Mouse (Mus musculus): Measurements from ENCODE around the gene Plcl2. TPM values are rescaled to one million over a fixed set of nuclear protein-coding genes. Genes with fewer than 3 reads are reported as not detected.

Gene Plcl2
- polyA plus RNA-seq, 1 experiment from 2014 or later: 6.7 TPM

GRCm38 (mm10) chr17:50536409-50537194 lies 27.4 kb downstream of the Plcl2 start:
- Histone ChIP-seq H3K9me3 (ENCODE audit: control insufficient read depth, low read length) (no peaks in the 10 kb centered on the region), H3K4me2 (ENCODE audit: low read length) (no peak overlapping the region), H3K27me3 (replicated peaks; ENCODE audit: control insufficient read depth, insufficient read depth, low read length) (no peaks in the 10 kb centered on the region), H3K4me1 (replicated peaks; ENCODE audit: control insufficient read depth, insufficient read depth, low read length) (no peaks in the 10 kb centered on the region), H3K27ac (ENCODE audit: low read depth) (no peak overlapping the region), H3K9ac (ENCODE audit: low read length) (no peak overlapping the region), H3K4me3 (ENCODE audit: low read depth, low read length) (no peak overlapping the region), H3K36me3 (ENCODE audit: control insufficient read depth, insufficient read depth, low read length) (no peaks in the 10 kb centered on the region)
- DNase-seq (ENCODE audit: low spot score): no peak
- 93% methylated on average over 4 of the region's 4 CpGs for WGBS
- no peak for ATAC-seq (replicated peaks; ENCODE audit: low FRiP score, low TSS enrichment, low read depth)

- Histone ChIP-seq H3K4me3 (ENCODE audit: low read depth, low read length) (no peak overlapping the region), H3K27me3 (replicated peaks; ENCODE audit: control insufficient read depth, insufficient read depth, low read length) (no peaks in the 10 kb centered on the region), H3K36me3 (ENCODE audit: control insufficient read depth, insufficient read depth, low read length) (no peaks in the 10 kb centered on the region), H3K4me2 (ENCODE audit: low read length) (no peak overlapping the region), H3K9me3 (ENCODE audit: control insufficient read depth, low read length) (no peaks in the 10 kb centered on the region; the same call in 1 of the 2 replicates), H3K4me1 (replicated peaks; ENCODE audit: control insufficient read depth, insufficient read depth, low read length) (no peaks in the 10 kb centered on the region), H3K9ac (ENCODE audit: low read length) (no peak overlapping the region), H3K27ac (ENCODE audit: low read depth) (no peak overlapping the region)
- WGBS: 85% methylated on average over 2 of the region's 2 CpGs
- ATAC-seq (replicated peaks; ENCODE audit: low FRiP score, low TSS enrichment, low read depth): no peak
- DNase-seq (ENCODE audit: low spot score): no peak
Observed at GRCm38 (mm10) chr17:50537786-50538185, 28.6 kb downstream of the Plcl2 start.

DNA sequence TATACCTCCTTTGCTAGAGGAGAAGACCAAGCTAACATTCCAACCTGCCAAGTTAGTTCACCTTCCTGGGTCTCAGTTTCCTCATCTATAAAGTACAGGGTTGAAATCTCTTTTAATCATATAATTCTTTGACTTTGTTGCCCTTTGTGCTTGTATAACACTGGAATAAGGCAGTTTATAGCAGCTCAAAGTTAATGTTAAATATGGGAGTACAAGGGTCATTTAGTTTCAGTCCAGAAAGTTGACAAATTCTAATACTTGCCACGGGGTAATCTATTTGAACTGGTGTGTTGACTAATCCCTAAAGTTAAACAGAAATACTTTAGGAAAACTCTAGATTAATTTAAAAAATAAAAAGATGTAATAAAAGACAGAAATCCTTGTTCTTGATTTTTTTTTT lies 35.7 kb downstream of the Plcl2 start:
- H3K4me2 ChIP-seq (ENCODE audit: low read length): no peak overlapping the region
- no peak overlapping the region for H3K4me3 ChIP-seq (ENCODE audit: low read depth, low read length)
- DNase-seq (ENCODE audit: low spot score) (no peak), ATAC-seq (replicated peaks; ENCODE audit: low FRiP score, low TSS enrichment, low read depth) (peak; percentile 57)
- peak overlapping the region; percentile 64; the same call in 1 of the 2 replicates for H3K27ac ChIP-seq (ENCODE audit: low read depth)
- no peaks in the 10 kb centered on the region for H3K27me3 ChIP-seq (replicated peaks; ENCODE audit: control insufficient read depth, insufficient read depth, low read length)
- H3K4me1 ChIP-seq (replicated peaks; ENCODE audit: control insufficient read depth, insufficient read depth, low read length): no peaks in the 10 kb centered on the region
- H3K9me3 ChIP-seq (ENCODE audit: control insufficient read depth, low read length): no peaks in the 10 kb centered on the region; the same call in 1 of the 2 replicates
- no peaks in the 10 kb centered on the region for H3K36me3 ChIP-seq (ENCODE audit: control insufficient read depth, insufficient read depth, low read length)
- 76% methylated on average over 1 of the region's 1 CpGs for WGBS
- no peak overlapping the region for H3K9ac ChIP-seq (ENCODE audit: low read length)

- Histone ChIP-seq H3K9ac (ENCODE audit: low read length) (no peak overlapping the region), H3K4me1 (replicated peaks; ENCODE audit: control insufficient read depth, insufficient read depth, low read length) (no peaks in the 10 kb centered on the region), H3K9me3 (ENCODE audit: control insufficient read depth, low read length) (no peaks in the 10 kb centered on the region; the same call in 1 of the 2 replicates), H3K36me3 (ENCODE audit: control insufficient read depth, insufficient read depth, low read length) (no peaks in the 10 kb centered on the region), H3K4me2 (ENCODE audit: low read length) (no peak overlapping the region), H3K27ac (ENCODE audit: low read depth) (peak overlapping the region; percentile 64; the same call in 1 of the 2 replicates), H3K27me3 (replicated peaks; ENCODE audit: control insufficient read depth, insufficient read depth, low read length) (no peaks in the 10 kb centered on the region), H3K4me3 (ENCODE audit: low read depth, low read length) (no peak overlapping the region)
- ATAC-seq (replicated peaks; ENCODE audit: low FRiP score, low TSS enrichment, low read depth) (peak; percentile 93), DNase-seq (ENCODE audit: low spot score) (peak; percentile 60)
- 59% methylated on average over 6 of the region's 6 CpGs for WGBS
Observed at GRCm38 (mm10) chr17:50545274-50545673, 36.1 kb downstream of the Plcl2 start.

- H3K4me1 ChIP-seq (replicated peaks; ENCODE audit: control insufficient read depth, insufficient read depth, low read length): no peaks in the 10 kb centered on the region
- 79% methylated on average over 2 of the region's 2 CpGs for WGBS
- no peak for ATAC-seq (replicated peaks; ENCODE audit: low FRiP score, low TSS enrichment, low read depth)
- H3K4me3 ChIP-seq (ENCODE audit: low read depth, low read length): no peak overlapping the region
- no peaks in the 10 kb centered on the region for H3K36me3 ChIP-seq (ENCODE audit: control insufficient read depth, insufficient read depth, low read length)
- H3K9ac ChIP-seq (ENCODE audit: low read length): no peak overlapping the region
- H3K27ac ChIP-seq (ENCODE audit: low read depth): no peak overlapping the region
- no peak for DNase-seq (ENCODE audit: low spot score)
- no peak overlapping the region for H3K4me2 ChIP-seq (ENCODE audit: low read length)
- H3K27me3 ChIP-seq (replicated peaks; ENCODE audit: control insufficient read depth, insufficient read depth, low read length): no peaks in the 10 kb centered on the region
- H3K9me3 ChIP-seq (ENCODE audit: control insufficient read depth, low read length): no peaks in the 10 kb centered on the region
Observed at GRCm38 (mm10) chr17:50552130-50552529, 42.9 kb downstream of the Plcl2 start.

- no peak for DNase-seq (ENCODE audit: low spot score)
Observed at GRCm38 (mm10) chr17:50557566-50558238, 48.5 kb downstream of the Plcl2 start.

DNA sequence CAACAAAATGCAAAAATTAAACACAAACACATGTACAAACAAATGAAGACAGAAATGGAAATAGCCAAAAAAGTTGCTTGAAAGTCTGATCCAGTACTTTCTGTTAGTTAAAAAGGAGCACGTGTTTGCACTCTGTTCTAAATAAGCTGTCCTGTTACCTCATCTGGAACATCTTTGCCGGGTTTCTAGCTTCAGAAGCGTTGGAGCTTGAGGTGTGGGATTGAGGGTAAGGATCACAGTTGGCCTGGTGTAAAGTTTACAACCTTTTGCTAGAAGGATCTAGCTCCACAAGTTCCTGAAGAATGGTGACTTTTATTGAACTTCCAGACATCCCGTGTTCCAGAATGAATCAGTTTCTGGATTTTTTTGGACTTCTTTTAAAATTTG lies 49.0 kb downstream of the Plcl2 start:
- Histone ChIP-seq H3K4me2 (ENCODE audit: low read length) (no peak overlapping the region), H3K9me3 (ENCODE audit: control insufficient read depth, low read length) (no peaks in the 10 kb centered on the region), H3K4me3 (ENCODE audit: low read depth, low read length) (no peak overlapping the region), H3K9ac (ENCODE audit: low read length) (no peak overlapping the region), H3K27me3 (replicated peaks; ENCODE audit: control insufficient read depth, insufficient read depth, low read length) (no peaks in the 10 kb centered on the region), H3K36me3 (ENCODE audit: control insufficient read depth, insufficient read depth, low read length) (no peaks in the 10 kb centered on the region), H3K27ac (ENCODE audit: low read depth) (no peak overlapping the region), H3K4me1 (replicated peaks; ENCODE audit: control insufficient read depth, insufficient read depth, low read length) (peaks cover 3% of the 10 kb centered on the region; the same call in 1 of the 2 replicates)
- 80% methylated on average over 4 of the region's 4 CpGs for WGBS
- DNase-seq (ENCODE audit: low spot score): no peak
- ATAC-seq (replicated peaks; ENCODE audit: low FRiP score, low TSS enrichment, low read depth): no peak

More at GRCm38 (mm10) chr17:50557566-50558238, 48.5 kb downstream of the Plcl2 start:
- no peak overlapping the region for H3K4me3 ChIP-seq (ENCODE audit: low read depth, low read length)
- no peaks in the 10 kb centered on the region for H3K9me3 ChIP-seq (ENCODE audit: control insufficient read depth, low read length)
- H3K4me1 ChIP-seq (replicated peaks; ENCODE audit: control insufficient read depth, insufficient read depth, low read length): peaks cover 3% of the 10 kb centered on the region; the same call in 1 of the 2 replicates
- H3K27ac ChIP-seq (ENCODE audit: low read depth): no peak overlapping the region
- no peak overlapping the region for H3K4me2 ChIP-seq (ENCODE audit: low read length)
- no peaks in the 10 kb centered on the region for H3K27me3 ChIP-seq (replicated peaks; ENCODE audit: control insufficient read depth, insufficient read depth, low read length)
- H3K36me3 ChIP-seq (ENCODE audit: control insufficient read depth, insufficient read depth, low read length): no peaks in the 10 kb centered on the region
- no peak overlapping the region for H3K9ac ChIP-seq (ENCODE audit: low read length)
- ATAC-seq (replicated peaks; ENCODE audit: low FRiP score, low TSS enrichment, low read depth): no peak
- 75% methylated on average over 12 of the region's 12 CpGs for WGBS

- DNase-seq (ENCODE audit: low spot score) (no peak), ATAC-seq (replicated peaks; ENCODE audit: low FRiP score, low TSS enrichment, low read depth) (no peak)
- H3K27ac ChIP-seq (ENCODE audit: low read depth): no peak overlapping the region
- no peaks in the 10 kb centered on the region for H3K27me3 ChIP-seq (replicated peaks; ENCODE audit: control insufficient read depth, insufficient read depth, low read length)
- WGBS: 47% methylated on average over 8 of the region's 8 CpGs
- no peaks in the 10 kb centered on the region for H3K9me3 ChIP-seq (ENCODE audit: control insufficient read depth, low read length)
- H3K36me3 ChIP-seq (ENCODE audit: control insufficient read depth, insufficient read depth, low read length): no peaks in the 10 kb centered on the region
- no peaks in the 10 kb centered on the region; the same call in 1 of the 2 replicates for H3K4me1 ChIP-seq (replicated peaks; ENCODE audit: control insufficient read depth, insufficient read depth, low read length)
- H3K4me3 ChIP-seq (ENCODE audit: low read depth, low read length): no peak overlapping the region
- H3K4me2 ChIP-seq (ENCODE audit: low read length): no peak overlapping the region
- no peak overlapping the region for H3K9ac ChIP-seq (ENCODE audit: low read length)
Observed at GRCm38 (mm10) chr17:50565376-50566123, 56.3 kb downstream of the Plcl2 start.
